Mouse (Mus musculus) hematopoietic stem cell, adult 5-6 weeks (primary cell): ENCODE measurements around the gene Rbfox3. TPM values are rescaled to one million over a fixed set of nuclear protein-coding genes. Genes with fewer than 3 reads are reported as not detected.
A peak's percentile ranks its signal among the peaks of the same experiment; 100 is the strongest.

Experiments used
- ATAC-seq, 2 experiments: fragments of 125-278 bp in 1 of 2; replicated peaks in 1 of 2; 2 replicates each; pipeline ENCODE4 v1.8.0; 2016 to 2017; ENCODE audit warnings: inconsistent platforms in 2 of 2, mild to moderate bottlenecking in 2 of 2, moderate number of reproducible peaks in 2 of 2, low read depth in 1 of 2, moderate TSS enrichment in 1 of 2; ENCODE audit not compliant: low FRiP score in 2 of 2, poor library complexity in 2 of 2, severe bottlenecking in 2 of 2, insufficient read depth in 1 of 2, low TSS enrichment in 1 of 2
- total RNA-seq: library from RNA; stranded (forward); fragments of 172-1452, 232-1000 nt; gene quantifications from 2 replicates; pipeline ENCODE4 v1.2.3, GENCODE M21; 2017

The Rbfox3 gene
- total RNA-seq, 1 experiment from 2014 or later = not detected

DNA sequence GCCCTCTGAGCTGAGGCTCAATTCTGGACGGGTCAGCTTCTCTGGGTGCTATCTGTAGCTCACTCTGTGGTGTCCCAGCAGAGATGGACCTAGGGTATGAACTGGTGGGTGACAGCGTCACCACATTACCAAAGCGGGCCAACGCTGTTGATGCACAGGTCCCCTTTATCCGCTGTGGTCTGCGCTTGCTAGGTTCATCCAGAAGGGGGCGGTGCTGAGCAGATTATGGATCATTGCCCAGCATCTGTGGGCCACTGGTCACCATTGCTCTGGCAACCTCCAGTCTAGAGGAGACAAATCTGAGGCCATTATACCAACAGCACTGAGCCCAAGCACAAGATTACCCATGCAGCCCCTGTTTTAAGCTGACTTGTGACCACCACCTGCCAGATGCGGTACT is 276.8 kb downstream of the Rbfox3 start:
- ATAC-seq = 0 out of 4 replicates have a peak, but pooled peaks of 1 of the 2 experiments have one; percentile 34

DNA sequence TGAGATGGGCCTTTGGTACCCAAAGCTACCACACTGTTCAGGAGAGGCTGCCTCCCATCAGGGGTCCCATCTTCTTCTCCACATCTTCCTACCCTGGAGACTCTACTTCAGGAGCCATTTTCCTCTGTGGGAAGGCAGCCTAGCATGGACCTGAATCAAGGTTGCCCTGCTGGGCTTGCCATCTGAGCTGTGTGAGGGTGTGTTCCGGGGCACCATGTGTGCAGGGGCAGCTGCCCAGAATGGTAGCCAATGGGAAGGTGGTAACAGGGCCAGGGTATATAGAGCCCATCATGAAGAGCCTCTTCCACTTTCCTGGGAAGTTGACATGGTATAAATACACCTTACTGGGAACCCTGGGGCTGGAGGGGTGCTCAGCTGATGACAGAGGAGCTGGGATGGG is 281.7 kb downstream of the Rbfox3 start:
- ATAC-seq = no peak

DNA sequence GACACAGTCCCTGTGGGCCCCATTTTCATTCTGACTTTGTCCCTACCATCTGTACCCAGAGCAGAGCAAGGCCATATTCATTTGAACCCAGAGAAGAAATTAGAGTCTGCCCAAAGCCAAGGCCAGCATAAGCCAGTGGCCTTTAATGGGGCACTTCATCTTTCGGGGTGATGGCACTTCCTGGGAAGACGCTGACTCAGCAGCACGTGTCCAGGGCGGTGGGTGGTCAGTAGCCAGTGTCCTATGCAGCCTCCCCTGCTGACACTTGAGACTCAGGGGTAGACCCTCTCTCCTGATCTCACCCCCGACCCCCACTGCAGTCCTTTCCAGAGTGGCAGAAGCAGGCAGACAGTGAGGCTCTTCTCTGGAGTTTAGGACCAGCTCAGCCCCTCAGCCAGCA is 283.9 kb downstream of the Rbfox3 start:
- no peak for ATAC-seq

DNA sequence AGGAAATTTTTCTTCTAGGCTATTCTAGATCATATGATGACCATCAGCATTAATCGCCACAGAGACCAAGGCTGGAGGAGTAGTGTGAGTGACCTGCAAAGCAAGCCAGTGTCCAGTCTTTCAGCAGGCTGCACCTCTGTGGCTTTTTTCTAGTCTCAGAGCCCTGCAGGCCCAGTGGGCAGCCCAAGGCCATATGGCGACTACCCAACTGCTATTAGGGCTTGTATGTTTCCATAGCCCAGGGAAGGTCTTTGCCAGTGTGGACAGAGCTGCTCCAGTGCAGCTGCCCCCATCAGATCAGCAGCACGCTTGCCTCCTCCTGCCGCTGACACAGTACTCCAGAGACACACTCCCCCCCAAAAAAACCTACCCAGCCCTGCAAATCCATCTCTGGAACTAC is 290.5 kb downstream of the Rbfox3 start:
- ATAC-seq = no peak

DNA sequence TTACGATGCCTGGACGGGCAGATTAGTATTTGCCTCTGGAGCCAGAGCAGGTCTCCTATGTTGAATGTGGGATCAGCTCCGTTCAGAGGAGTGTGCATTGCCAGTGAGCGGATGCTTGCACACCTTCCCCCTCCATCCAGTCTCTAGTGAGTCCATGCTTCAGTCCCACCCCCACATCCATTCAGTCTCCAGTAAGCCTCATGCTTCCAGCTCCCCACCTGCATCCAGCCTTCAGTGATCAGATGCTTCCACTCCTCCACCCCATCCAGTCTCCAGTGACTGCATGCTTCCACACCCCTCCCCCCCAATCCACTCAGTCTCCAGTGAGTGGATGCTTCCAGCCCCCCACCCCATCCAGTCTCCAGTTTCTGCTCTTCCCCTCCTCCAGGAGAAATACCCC is 297.3 kb downstream of the Rbfox3 start:
- ATAC-seq = no peak

DNA sequence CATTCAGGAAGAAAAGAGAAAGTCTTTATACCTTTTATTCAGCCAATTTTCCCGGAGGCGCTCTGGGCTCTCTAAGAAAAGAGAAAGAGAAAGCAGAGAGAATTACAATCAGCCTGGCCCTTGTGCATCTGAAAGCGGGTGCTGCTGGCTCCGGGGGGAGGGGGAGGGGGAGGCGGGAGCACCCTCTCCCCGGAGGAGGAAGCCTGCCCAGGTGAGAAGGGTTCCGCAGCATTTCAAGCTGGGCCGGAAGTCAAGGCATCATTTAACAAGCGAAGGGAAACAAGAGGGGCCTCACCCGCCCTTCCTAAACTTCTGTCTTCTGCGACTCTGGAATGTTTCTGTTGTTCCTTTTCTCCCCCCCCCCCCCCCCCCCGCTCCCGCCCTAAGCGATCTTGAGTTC is 301.3 kb downstream of the Rbfox3 start:
- no peak for ATAC-seq

DNA sequence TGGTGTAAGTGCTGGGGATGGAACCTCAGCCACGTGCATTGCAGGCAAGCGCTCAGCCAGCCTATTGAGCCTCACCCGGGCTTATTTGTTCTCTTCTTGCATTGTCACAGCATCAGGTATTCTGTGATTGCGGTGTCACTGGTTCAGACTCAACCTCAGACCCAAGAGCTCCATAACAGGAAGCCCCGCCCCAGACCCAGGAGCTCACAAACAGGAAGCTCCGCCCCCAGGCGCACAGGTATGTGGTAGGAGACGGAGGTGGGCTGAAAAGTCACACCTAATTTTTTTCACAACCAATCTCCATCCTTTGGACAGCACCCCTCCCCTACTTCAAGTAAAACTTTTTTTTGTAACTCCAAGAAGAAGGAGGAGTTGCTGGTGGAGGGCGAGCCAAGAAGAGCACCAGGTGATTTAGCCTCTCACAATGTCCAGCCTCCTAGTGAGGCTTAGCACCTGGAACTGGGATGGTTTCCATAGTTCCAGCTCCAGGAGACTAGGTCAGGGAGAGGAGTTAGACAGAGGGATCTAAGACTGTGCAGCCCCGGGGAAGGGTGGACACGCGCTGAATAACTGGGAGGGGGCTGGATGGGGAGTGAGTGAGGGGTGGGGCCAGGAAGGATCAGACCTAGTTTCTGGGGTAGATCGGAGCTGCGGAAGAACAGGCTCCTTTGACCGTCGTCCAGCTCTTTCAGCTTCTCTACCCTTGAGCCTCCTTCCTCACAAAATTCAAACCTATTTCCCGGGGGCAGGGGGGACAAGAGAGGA is 302.0 kb downstream of the Rbfox3 start:
- no peak for ATAC-seq

DNA sequence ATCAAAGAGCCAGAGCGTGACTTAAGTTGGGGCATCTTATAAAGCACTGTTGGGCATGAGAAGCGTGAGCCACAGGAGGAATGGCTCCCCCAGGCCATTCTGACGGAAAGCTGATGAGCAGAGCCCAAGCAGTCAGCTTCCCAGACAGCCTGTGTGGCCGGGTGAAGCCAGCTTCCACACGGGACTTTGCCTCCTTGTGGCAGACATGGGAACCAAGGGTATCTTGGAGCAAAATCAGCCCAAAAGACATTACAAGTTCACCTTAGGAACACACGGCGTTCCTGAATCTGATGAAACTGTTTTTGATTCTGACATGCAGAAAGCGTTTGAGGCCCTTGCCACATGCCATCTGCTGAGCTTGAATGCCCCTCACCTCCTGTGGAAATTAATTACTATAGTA is 303.5 kb downstream of the Rbfox3 start:
- no peak for ATAC-seq

DNA sequence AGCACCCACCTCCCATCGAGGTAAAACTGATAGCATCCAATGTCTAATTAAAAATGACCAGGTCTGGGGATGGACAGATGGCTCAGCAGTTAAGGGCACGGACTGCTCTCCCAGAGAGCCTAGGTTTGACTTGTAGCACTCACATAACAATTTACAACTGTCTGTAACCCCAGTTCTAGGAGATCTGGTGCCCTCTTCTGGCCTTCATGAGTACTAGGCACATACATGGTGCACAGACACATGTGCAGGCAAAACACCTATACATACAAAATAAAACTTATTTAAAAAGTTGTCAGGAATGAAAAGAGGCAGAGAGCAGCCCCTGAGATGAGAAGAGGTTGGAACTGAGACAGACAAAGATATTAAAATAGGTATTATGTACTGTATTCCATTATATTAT is 305.8 kb downstream of the Rbfox3 start:
- no peak for ATAC-seq

DNA sequence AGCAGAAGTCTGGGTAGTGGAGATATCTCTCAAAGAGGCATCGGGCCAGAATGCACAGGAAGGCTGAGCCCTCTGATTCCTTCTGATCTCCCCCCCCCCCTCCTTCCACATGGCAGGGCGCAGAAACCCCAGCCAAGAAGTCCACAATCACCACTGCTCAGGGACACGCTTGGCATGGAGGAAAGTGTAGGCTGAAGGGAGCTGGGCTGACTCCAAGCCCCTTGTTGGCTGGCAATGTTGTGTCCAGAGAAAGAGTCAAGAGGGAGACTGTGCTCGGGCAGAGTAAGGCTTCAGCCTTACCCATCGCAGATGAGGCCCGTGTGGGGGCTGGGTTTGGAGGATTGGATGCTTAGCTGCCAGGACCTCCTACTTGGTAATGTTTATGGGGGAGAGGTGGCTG is 307.2 kb downstream of the Rbfox3 start:
- ATAC-seq = no peak

DNA sequence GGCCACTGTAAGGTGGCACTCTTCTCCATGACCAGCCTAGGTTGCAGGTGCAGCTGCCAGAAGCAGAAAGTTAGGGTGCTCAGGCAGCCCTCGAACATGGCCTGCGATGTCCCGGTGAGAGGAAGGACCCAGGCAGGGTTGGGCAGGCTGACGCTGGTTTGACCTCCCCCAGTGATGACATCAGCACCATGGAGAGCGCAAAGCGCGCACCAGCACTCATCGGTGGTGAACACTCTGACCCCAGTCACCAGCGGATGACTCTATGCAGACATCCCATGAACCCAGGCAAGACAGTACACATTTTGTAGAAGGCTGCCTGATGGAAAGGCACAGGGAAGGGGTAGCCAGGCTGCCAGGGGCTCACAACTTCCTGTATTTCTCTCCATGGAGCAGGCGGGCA is 308.3 kb downstream of the Rbfox3 start:
- peak; percentile 63 to 77; a peak in 3 of 4 replicates for ATAC-seq

DNA sequence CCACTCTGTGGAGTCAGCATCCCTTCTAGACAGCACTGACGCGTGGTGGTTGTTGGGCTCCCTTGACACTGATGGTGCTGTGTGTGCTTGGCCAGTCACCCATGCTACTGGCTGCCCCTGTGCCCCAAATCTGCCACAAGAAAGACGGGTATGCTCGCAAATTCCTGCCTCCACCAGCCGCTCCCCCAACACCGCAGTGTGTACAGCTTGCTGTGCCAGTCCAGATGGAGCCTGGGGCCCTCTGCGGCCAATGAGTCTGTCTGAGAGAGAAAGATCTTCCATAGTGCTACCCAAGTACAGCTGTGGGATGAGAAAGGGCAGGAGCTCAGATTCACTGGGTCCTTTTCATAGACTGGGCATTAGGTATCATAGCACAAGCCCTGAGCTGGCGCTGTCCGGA is 309.9 kb downstream of the Rbfox3 start:
- ATAC-seq = no peak

DNA sequence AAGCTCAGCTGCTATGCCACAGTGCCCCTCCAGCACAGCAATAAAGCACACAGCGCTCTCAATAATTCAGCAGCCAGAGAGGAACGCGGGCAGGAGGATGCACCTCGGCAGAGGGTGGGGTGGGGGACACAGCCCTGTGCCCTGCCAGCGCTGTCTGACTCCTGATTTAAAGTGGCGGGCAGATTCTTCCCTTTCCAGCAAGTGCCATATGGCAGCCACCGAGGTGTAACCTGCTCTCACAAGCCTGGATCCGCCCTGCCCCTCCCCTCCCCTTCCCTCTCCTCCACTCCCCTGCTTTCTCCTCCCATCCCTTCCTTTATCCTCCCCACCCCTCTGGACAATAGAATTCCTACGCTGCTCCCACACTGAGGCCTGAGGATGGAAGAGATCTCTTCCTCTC is 311.2 kb downstream of the Rbfox3 start:
- no peak for ATAC-seq

DNA sequence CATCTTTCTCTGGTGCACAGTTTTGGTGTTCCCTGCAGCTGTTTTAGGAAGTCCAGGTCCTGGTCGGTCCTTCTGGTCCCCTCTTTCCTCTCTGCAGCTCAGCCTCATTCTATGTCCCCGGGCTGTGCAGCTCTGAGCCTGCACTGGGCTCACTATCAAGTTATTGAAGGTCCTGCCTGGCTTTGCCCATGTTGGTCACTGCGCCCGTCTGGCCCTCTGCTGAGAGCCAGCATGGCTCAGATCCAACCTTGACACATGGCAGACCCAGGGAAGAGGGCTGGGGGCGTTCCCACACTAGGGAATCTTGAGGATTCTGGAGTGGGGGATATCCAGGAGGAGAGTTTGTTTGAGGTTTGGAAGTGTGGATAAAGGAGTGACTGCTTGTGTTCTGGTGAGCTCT is 312.7 kb downstream of the Rbfox3 start:
- no peak for ATAC-seq

DNA sequence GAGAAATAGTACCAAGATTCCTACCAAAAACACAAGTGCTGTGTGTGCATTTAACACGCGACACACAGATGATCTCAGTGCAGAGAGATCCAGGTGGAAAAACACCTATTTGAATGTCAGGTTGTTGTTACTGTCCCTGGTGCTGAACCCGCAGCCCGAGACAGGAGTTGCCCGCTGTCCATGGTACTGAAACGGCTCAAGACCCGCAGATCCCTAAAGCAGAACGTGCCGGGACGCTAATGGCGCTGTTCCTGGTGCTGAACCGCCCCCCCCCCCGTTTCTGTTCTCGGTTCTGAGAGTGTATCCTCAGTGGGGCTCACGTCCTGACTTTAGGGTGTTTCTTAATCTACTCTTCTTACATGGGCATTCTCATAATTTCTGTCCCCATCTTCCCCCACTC is 326.6 kb downstream of the Rbfox3 start:
- peak; percentile 50 to 73; a peak in 2 of 4 replicates for ATAC-seq

DNA sequence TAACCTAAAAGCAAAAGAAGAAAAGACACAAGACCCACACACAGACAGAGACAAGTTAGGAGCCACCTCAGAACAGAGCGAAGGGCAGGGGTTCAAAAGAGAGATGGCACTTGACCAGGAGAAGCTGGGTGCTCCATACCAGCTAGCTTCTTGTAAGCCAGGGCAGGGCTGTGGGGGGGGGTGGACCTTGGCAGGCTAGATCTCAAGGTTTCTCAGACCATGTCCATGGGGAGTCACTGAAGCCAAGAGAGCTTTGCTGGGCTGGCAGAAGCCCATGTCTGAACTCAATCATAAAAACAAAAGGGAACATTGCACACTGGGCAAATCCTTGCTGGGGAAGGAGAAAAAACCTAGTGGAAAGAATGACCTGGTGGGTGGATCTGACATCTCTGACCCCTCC is 327.4 kb downstream of the Rbfox3 start:
- ATAC-seq = no peak

DNA sequence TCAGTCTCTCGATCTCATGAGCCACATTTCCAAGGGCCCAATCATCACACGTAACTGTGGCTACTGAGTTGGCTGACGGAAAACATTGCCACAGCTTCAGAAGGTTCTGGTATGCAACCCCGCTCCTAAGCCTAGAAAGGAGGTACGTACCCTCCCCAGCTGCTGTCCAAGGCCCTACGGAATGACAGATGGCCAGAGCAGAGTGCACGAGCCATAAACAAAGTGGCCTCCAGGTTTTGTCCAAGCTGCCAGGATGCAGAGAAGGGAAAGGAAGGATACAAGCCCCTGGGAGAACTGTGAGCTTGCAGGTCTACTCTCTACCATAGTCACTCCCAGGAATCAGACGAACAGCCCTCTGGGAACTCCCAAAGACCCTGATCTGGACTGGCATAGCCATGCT is 327.8 kb downstream of the Rbfox3 start:
- no peak for ATAC-seq

DNA sequence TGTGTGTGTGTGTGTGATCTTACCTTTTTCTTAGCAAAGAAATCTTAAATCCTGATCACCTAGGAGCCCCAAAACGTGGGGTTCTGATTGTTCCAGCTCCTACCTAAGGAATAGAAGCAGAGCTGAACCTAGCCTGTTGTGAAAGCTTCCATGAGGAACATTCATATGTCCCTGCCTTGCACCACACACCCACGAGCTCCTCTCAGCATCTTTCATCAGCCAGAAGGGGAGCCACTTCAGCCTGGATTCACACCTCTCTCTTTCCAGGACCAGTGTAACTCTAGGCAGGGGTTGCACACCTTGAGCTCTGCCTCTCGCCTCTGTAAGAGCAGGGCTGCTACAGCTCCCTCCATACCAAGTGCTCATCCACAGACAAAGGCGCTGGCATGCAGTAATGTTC is 330.4 kb downstream of the Rbfox3 start:
- no peak for ATAC-seq

DNA sequence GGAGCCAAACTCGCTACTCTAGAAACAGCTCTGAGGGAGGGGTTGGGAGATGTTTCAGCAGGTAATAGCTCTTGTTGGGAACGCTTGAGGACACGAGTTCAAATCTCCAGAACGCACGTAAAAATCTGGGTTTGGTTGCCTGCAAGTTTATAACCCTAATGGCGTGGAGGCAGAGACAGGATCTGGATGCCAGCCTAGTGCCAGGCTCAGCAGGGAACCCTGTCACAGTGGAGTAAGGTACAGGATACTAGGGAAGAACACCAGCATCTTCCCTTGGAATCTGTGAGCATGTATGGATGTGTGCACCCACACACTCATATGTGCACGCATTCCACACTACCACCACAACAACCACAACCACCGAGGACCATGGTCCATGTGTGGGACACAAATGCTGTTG is 331.8 kb downstream of the Rbfox3 start:
- no peak for ATAC-seq
